Mouse (Mus musculus): ENCODE measurements at regions not wholly inside any gene's neighbourhood (a gene's known extent, or its start where the extent isn't known, plus 50 kb on each side); places are given as distances from the start of the nearest gene placed in this dataset.

GRCm38 (mm10) chr13:115171347-115172062, 69.7 kb upstream of the Itga1 start:
- TF ChIP-seq HCFC1 (IDR thresholded peaks at IDR 0.05; ENCODE audit: low read depth, low read length), result no peak
- TF ChIP-seq POLR2A (IDR thresholded peaks at IDR 0.05; ENCODE audit: low read depth, low read length), result no peak
- no peak for TF ChIP-seq ZMIZ1 (IDR thresholded peaks at IDR 0.05; ENCODE audit: low read depth, low read length)
- no peak for TF ChIP-seq CHD2 (IDR thresholded peaks at IDR 0.05; ENCODE audit: low read length)
- no peak for TF ChIP-seq CTCF (conservative IDR thresholded peaks at IDR 0.05 in 1 of 2, IDR thresholded peaks at IDR 0.05 in 1 of 2; ENCODE audit: low read depth in 2 of 2, low read length in 2 of 2)
- no peak for TF ChIP-seq TCF12 (IDR thresholded peaks at IDR 0.05; ENCODE audit: low read depth, low read length)
- no peak for TF ChIP-seq E2F4 (IDR thresholded peaks at IDR 0.05; ENCODE audit: insufficient replicate concordance, low read depth, low read length)
- no peak for TF ChIP-seq KAT2A (IDR thresholded peaks at IDR 0.05; ENCODE audit: insufficient replicate concordance, low read length)
- no peak for TF ChIP-seq MYC (IDR thresholded peaks at IDR 0.05; ENCODE audit: low read depth, low read length)
- TF ChIP-seq POLR2AphosphoS2 (IDR thresholded peaks at IDR 0.05; ENCODE audit: low read depth, low read length), result no peak
- TF ChIP-seq RAD21 (IDR thresholded peaks at IDR 0.05; ENCODE audit: low read depth, low read length), result no peak
- TF ChIP-seq MAX (IDR thresholded peaks at IDR 0.05; ENCODE audit: low read length), result no peak
- no peak for TF ChIP-seq RCOR1 (conservative IDR thresholded peaks at IDR 0.05; ENCODE audit: low read depth, low read length)
- TF ChIP-seq TBP (conservative IDR thresholded peaks at IDR 0.05; ENCODE audit: low read depth, low read length), result no peak
